Mouse (Mus musculus): ENCODE results near the gene Inpp4b. TPM values are rescaled to one million over a fixed set of nuclear protein-coding genes. Genes with fewer than 3 reads are reported as not detected.

Gene Inpp4b
- polyA plus RNA-seq, 1 experiment: 5.5 TPM

GRCm38 (mm10) chr8:81735655-81736054, 393.3 kb downstream of the Inpp4b start:
- Histone ChIP-seq H3K4me1 (ENCODE audit: control insufficient read depth, insufficient read depth, low read length) (no peaks in the 10 kb centered on the region), H3K4me3 (ENCODE audit: insufficient read depth, low read length) (no peak overlapping the region), H3K27ac (ENCODE audit: insufficient read depth, low read depth, low read length) (no peak overlapping the region)
- TF ChIP-seq POLR2A (IDR thresholded peaks at IDR 0.05; ENCODE audit: borderline replicate concordance, low read depth, low read length) (no peak), CTCF (IDR thresholded peaks at IDR 0.05; ENCODE audit: low read depth, low read length) (no peak)

DNA sequence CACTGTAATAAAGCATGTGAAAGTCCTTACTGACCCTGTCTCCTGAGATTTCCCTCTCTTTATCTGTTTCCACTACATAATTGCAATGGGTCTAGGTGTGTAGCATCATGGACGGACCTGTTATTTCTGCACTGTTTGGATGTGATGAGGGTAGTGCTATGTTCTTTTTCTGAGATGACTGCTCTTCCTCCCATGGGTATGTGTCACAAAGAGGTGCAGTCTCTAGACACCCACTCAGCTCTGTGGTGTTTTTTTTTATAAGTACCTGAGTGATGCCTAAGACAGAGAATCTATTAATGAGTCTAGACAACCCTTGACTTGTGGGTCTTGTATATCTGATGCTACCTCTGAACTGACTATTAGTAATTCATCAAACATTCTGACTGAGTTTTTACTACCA, 393.7 kb downstream of the Inpp4b start:
- no peaks in the 10 kb centered on the region for H3K4me1 ChIP-seq (ENCODE audit: control insufficient read depth, insufficient read depth, low read length)
- H3K27ac ChIP-seq (ENCODE audit: insufficient read depth, low read depth, low read length): no peak overlapping the region
- no peak overlapping the region for H3K4me3 ChIP-seq (ENCODE audit: insufficient read depth, low read length)
- TF ChIP-seq POLR2A (IDR thresholded peaks at IDR 0.05; ENCODE audit: borderline replicate concordance, low read depth, low read length) (no peak), CTCF (IDR thresholded peaks at IDR 0.05; ENCODE audit: low read depth, low read length) (no peak)

GRCm38 (mm10) chr8:81742588-81742987, 400.2 kb downstream of the Inpp4b start:
- H3K27ac ChIP-seq (ENCODE audit: insufficient read depth, low read depth, low read length): no peak overlapping the region
- TF ChIP-seq POLR2A (IDR thresholded peaks at IDR 0.05; ENCODE audit: borderline replicate concordance, low read depth, low read length): no peak
- no peak for TF ChIP-seq CTCF (IDR thresholded peaks at IDR 0.05; ENCODE audit: low read depth, low read length)
- no peaks in the 10 kb centered on the region for H3K4me1 ChIP-seq (ENCODE audit: control insufficient read depth, insufficient read depth, low read length)
- H3K4me3 ChIP-seq (ENCODE audit: insufficient read depth, low read length): no peak overlapping the region

DNA sequence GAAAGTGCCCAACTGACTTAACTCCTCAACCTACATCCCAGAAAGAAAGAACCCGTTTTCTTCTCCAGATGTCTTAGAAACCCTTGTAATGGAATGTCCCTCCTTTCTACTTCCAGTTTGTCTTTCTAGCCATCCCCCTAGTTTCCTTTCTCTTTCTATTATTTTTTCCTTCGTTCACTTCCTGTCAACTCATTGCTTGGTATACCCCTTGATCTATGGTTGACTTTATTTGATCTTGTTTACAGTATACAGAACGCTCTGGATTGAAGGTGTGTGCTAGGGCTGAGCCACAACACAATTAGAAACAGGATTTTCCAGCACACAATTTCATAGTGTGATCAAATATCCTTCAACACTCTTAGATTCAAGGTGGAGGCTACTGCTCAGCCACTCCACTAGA, 400.7 kb downstream of the Inpp4b start:
- TF ChIP-seq CTCF (IDR thresholded peaks at IDR 0.05; ENCODE audit: low read depth, low read length) (no peak), POLR2A (IDR thresholded peaks at IDR 0.05; ENCODE audit: borderline replicate concordance, low read depth, low read length) (no peak)
- H3K4me1 ChIP-seq (ENCODE audit: control insufficient read depth, insufficient read depth, low read length): no peaks in the 10 kb centered on the region
- H3K4me3 ChIP-seq (ENCODE audit: insufficient read depth, low read length): no peak overlapping the region
- H3K27ac ChIP-seq (ENCODE audit: insufficient read depth, low read depth, low read length): no peak overlapping the region

- no peak overlapping the region for H3K4me3 ChIP-seq (ENCODE audit: insufficient read depth, low read length)
- no peak overlapping the region for H3K27ac ChIP-seq (ENCODE audit: insufficient read depth, low read depth, low read length)
- no peaks in the 10 kb centered on the region for H3K4me1 ChIP-seq (ENCODE audit: control insufficient read depth, insufficient read depth, low read length)
- TF ChIP-seq POLR2A (IDR thresholded peaks at IDR 0.05; ENCODE audit: borderline replicate concordance, low read depth, low read length): no peak
- no peak for TF ChIP-seq CTCF (IDR thresholded peaks at IDR 0.05; ENCODE audit: low read depth, low read length)
Measured at GRCm38 (mm10) chr8:81745439-81745838, 403.1 kb downstream of the Inpp4b start.

DNA sequence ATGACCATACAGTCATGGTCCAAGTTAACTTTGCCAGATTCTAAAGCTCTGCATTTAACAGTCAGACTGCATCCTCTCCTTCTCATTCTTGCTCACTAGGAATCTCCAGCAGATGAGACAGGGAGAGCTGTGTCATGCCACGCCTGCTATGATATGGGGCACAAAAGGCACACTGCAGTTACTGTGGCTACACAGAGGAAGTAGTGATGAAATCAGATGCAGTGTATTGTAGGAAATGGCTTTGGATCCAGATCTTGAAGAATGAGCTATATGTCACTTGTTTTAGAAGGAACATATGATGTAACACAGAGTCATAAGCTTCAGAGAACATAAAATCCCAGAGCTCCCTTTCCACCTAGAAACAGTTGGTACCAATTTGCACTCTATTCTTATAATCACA, 408.8 kb downstream of the Inpp4b start:
- no peak for TF ChIP-seq CTCF (IDR thresholded peaks at IDR 0.05; ENCODE audit: low read depth, low read length)
- no peak for TF ChIP-seq POLR2A (IDR thresholded peaks at IDR 0.05; ENCODE audit: borderline replicate concordance, low read depth, low read length)
- no peak overlapping the region for H3K4me3 ChIP-seq (ENCODE audit: insufficient read depth, low read length)
- peaks cover 9% of the 10 kb centered on the region for H3K4me1 ChIP-seq (ENCODE audit: control insufficient read depth, insufficient read depth, low read length)
- H3K27ac ChIP-seq (ENCODE audit: insufficient read depth, low read depth, low read length): no peak overlapping the region

GRCm38 (mm10) chr8:81756663-81757062, 414.3 kb downstream of the Inpp4b start:
- Histone ChIP-seq H3K4me3 (ENCODE audit: insufficient read depth, low read length) (no peak overlapping the region), H3K27ac (ENCODE audit: insufficient read depth, low read depth, low read length) (no peak overlapping the region), H3K4me1 (ENCODE audit: control insufficient read depth, insufficient read depth, low read length) (peaks cover 21% of the 10 kb centered on the region)
- TF ChIP-seq POLR2A (IDR thresholded peaks at IDR 0.05; ENCODE audit: borderline replicate concordance, low read depth, low read length) (no peak), CTCF (IDR thresholded peaks at IDR 0.05; ENCODE audit: low read depth, low read length) (no peak)

DNA sequence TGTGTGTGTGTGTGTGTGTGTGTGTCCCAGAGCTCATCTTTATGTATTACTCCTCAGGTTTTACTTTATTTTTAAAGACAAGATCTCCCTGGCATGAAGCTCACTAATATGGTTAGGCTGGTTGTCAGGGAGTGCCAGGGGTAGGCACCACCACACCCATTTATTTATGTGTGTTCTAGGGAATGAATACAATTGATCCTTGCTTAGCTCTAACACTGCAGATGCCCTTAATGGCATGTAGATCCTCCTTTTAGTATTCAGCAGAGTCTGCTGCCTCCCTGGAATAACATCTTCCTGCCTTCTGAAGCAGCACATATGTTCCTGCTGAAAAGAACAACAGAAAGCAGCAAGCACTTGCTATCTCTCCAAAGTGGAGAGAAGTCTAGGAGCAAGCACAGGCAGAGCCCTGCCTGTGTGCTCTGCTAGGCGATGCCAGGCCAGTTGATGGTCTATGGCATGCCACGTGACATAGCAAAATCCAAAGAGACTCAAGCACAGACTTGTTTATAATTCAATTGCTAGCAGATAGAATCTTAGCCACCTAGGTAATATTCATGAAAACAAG, 415.3 kb downstream of the Inpp4b start:
- TF ChIP-seq CTCF (IDR thresholded peaks at IDR 0.05; ENCODE audit: low read depth, low read length): no peak
- TF ChIP-seq POLR2A (IDR thresholded peaks at IDR 0.05; ENCODE audit: borderline replicate concordance, low read depth, low read length): no peak
- Histone ChIP-seq H3K27ac (ENCODE audit: insufficient read depth, low read depth, low read length) (no peak overlapping the region), H3K4me1 (ENCODE audit: control insufficient read depth, insufficient read depth, low read length) (peaks cover 23% of the 10 kb centered on the region), H3K4me3 (ENCODE audit: insufficient read depth, low read length) (no peak overlapping the region)

DNA sequence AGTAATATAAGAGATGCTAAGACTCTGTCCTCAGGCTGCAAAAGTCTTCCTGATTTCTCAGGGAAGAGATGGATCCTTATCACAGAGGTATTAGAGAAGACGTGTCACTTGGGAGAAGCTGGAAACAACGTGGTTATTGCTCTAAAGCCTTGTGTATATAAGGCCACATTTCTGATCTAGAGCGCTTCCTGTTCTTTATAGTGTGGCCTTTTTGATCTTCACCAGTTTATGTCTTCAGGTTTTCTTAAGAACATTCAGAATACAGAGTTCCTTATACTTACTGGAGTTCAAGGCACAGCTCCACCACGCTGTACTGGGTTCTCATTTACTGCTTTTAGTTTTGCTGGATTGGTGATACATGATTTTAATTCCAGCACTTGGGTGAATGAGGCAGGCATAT, 419.1 kb downstream of the Inpp4b start:
- H3K4me3 ChIP-seq (ENCODE audit: insufficient read depth, low read length): no peak overlapping the region
- H3K4me1 ChIP-seq (ENCODE audit: control insufficient read depth, insufficient read depth, low read length): peaks cover 17% of the 10 kb centered on the region
- no peak overlapping the region for H3K27ac ChIP-seq (ENCODE audit: insufficient read depth, low read depth, low read length)
- TF ChIP-seq CTCF (IDR thresholded peaks at IDR 0.05; ENCODE audit: low read depth, low read length): no peak
- no peak for TF ChIP-seq POLR2A (IDR thresholded peaks at IDR 0.05; ENCODE audit: borderline replicate concordance, low read depth, low read length)

DNA sequence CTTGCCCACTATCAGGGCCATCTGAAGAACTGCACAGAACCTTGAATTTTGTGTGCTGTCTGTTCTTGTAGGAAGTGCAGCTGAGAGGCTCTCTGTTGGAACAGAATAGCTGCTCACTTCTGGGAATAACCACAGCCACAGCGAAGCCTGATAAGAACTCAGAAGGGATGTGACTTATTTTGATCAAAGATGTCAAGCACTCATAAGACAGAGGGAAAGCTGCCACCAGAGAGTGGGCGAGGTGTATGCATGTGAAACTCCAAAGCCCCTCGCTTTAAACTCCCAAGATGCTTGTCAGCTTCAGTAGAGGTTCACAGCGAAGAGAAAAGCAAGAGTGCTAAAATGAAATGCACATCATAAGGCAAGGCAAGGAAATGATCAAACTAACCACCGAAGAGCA, 423.7 kb downstream of the Inpp4b start:
- Histone ChIP-seq H3K4me1 (ENCODE audit: control insufficient read depth, insufficient read depth, low read length) (peaks cover 16% of the 10 kb centered on the region), H3K27ac (ENCODE audit: insufficient read depth, low read depth, low read length) (no peak overlapping the region), H3K4me3 (ENCODE audit: insufficient read depth, low read length) (no peak overlapping the region)
- TF ChIP-seq CTCF (IDR thresholded peaks at IDR 0.05; ENCODE audit: low read depth, low read length) (no peak), POLR2A (IDR thresholded peaks at IDR 0.05; ENCODE audit: borderline replicate concordance, low read depth, low read length) (no peak)

Data from bone marrow macrophage, adult 2 months (primary cell).